Comparison of ENCODE assay signal across 8 mouse cellular contexts in the genomic region with DNA sequence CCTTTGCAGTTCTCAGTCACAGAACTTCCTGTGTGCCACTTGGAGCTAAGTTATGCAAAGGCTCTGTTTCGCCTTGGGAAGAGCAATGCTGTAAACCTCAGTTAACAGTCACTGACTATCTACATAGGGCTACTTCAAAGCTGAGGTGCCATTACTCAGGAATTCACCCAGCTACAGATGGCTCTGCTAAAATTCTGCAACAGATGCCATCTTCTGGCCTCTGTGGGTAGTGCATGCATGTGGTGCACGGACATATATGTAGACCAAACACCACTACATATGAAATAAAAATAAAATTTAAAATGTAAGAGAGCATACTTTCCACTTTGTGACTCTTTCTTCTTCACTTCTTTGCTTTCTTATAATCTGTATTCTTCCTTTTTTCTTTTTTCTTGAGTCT. TPM values are rescaled to one million over a fixed set of nuclear protein-coding genes. Genes with fewer than 3 reads are reported as not detected.
DNase-seq lines count a peak whose midpoint lies in the region; ATAC-seq and TF ChIP-seq lines count a peak whose summit lies in the region.

No protein-coding gene starts in this region.

- no peak overlapping the region for H3K4me3 ChIP-seq in midbrain, embryonic 14.5 days (replicated peaks; ENCODE audit: low read depth, low read length)
- no peak overlapping the region for H3K4me3 ChIP-seq in midbrain, embryonic 16.5 days (ENCODE audit: low read depth, low read length)
- H3K4me3 ChIP-seq in cortical plate, adult 2 months (ENCODE audit: insufficient read depth, low read length) = no peak overlapping the region
- no peak overlapping the region for H3K4me3 ChIP-seq in hindbrain, postnatal 0 days (ENCODE audit: low read length)

- 41% methylated on average over 2 of the region's 2 CpGs for WGBS in midbrain, embryonic 14.5 days
- WGBS in midbrain, embryonic 16.5 days = 35% methylated on average over 2 of the region's 2 CpGs
- 45% methylated on average over 2 of the region's 2 CpGs for WGBS in hindbrain, postnatal 0 days

- intact Hi-C loops in left cerebral cortex, postnatal 14 days (cut with DNase I) = loop anchor here (10.0 kb wide), 1 partner anchor 323 kb away; a partner anchor contains a TSS

- no peaks in the 10 kb centered on the region for H3K27me3 ChIP-seq in midbrain, embryonic 14.5 days (ENCODE audit: control insufficient read depth, insufficient read depth, low read length)
- no peaks in the 10 kb centered on the region for H3K27me3 ChIP-seq in midbrain, embryonic 16.5 days (ENCODE audit: control insufficient read depth, insufficient read depth, low read depth, low read length)
- no peaks in the 10 kb centered on the region for H3K27me3 ChIP-seq in hindbrain, postnatal 0 days (ENCODE audit: insufficient read depth, low read length)

- no peaks in the 10 kb centered on the region for H3K36me3 ChIP-seq in midbrain, embryonic 14.5 days (ENCODE audit: control insufficient read depth, insufficient read depth, low read length)
- H3K36me3 ChIP-seq in midbrain, embryonic 16.5 days (ENCODE audit: control insufficient read depth, insufficient read depth, low read length) = no peaks in the 10 kb centered on the region
- H3K36me3 ChIP-seq in hindbrain, postnatal 0 days (ENCODE audit: insufficient read depth, low read length) = no peaks in the 10 kb centered on the region

- no peak overlapping the region for H3K4me2 ChIP-seq in midbrain, embryonic 14.5 days (ENCODE audit: low read length)
- H3K4me2 ChIP-seq in midbrain, embryonic 16.5 days (ENCODE audit: low read length) = no peak overlapping the region
- H3K4me2 ChIP-seq in hindbrain, postnatal 0 days (ENCODE audit: low read depth, low read length) = no peak overlapping the region

- peak; percentile 85 for DNase-seq in midbrain, embryonic 14.5 days
- DNase-seq in hindbrain, postnatal 0 days (ENCODE audit: low spot score) = peak; percentile 80
- DNase-seq in left cerebral cortex, postnatal 14 days (ENCODE audit: low spot score in 2 of 2) = peak; percentile 72 to 82
- peak; percentile 21 for DNase-seq in ovary, postnatal 36 days (ENCODE audit: low spot score)
- peak; percentile 42 to 45 for DNase-seq in urinary bladder, postnatal 36 days (ENCODE audit: low spot score in 2 of 2)

- no peak for TF ChIP-seq POLR2A in cortical plate, adult 2 months (IDR thresholded peaks at IDR 0.05; ENCODE audit: extremely low read depth, insufficient read depth, low read length)

- H3K9me3 ChIP-seq in midbrain, embryonic 14.5 days (ENCODE audit: control insufficient read depth, low read length) = no peaks in the 10 kb centered on the region
- H3K9me3 ChIP-seq in midbrain, embryonic 16.5 days (replicated peaks; ENCODE audit: control insufficient read depth, low read length, poor library complexity, severe bottlenecking) = no peaks in the 10 kb centered on the region
- H3K9me3 ChIP-seq in hindbrain, postnatal 0 days (ENCODE audit: low read length) = no peaks in the 10 kb centered on the region

- TF ChIP-seq CTCF in cortical plate, adult 2 months (IDR thresholded peaks at IDR 0.05; ENCODE audit: extremely low read depth, insufficient read depth, low read length) = peak; percentile 71
- TF ChIP-seq CTCF in hindbrain, postnatal 0 days (IDR thresholded peaks at IDR 0.05; ENCODE audit: low read depth) = peak; percentile 80

- no peaks in the 10 kb centered on the region for H3K4me1 ChIP-seq in midbrain, embryonic 14.5 days (ENCODE audit: control insufficient read depth, insufficient read depth, low read length)
- no peaks in the 10 kb centered on the region for H3K4me1 ChIP-seq in midbrain, embryonic 16.5 days (ENCODE audit: control insufficient read depth, insufficient read depth, low read length)
- H3K4me1 ChIP-seq in cortical plate, adult 2 months (ENCODE audit: control insufficient read depth, insufficient read depth, low read length) = no peaks in the 10 kb centered on the region
- H3K4me1 ChIP-seq in hindbrain, postnatal 0 days (ENCODE audit: insufficient read depth, low read length) = no peaks in the 10 kb centered on the region

- no peak overlapping the region for H3K27ac ChIP-seq in midbrain, embryonic 14.5 days (replicated peaks; ENCODE audit: low read depth, low read length)
- no peak overlapping the region for H3K27ac ChIP-seq in midbrain, embryonic 16.5 days (ENCODE audit: low read length)
- H3K27ac ChIP-seq in cortical plate, adult 2 months (ENCODE audit: insufficient read depth, low read length) = no peak overlapping the region
- H3K27ac ChIP-seq in hindbrain, postnatal 0 days = no peak overlapping the region

- no peak for ATAC-seq in midbrain, embryonic 14.5 days (ENCODE audit: low FRiP score, low TSS enrichment)
- ATAC-seq in midbrain, embryonic 16.5 days = no peak
- ATAC-seq in activated CD4-positive, CD25-positive, alpha-beta regulatory T cell, adult 4 months = peak; percentile 57
- ATAC-seq in hindbrain, postnatal 0 days = no peak

- H3K9ac ChIP-seq in midbrain, embryonic 14.5 days (replicated peaks; ENCODE audit: low read length) = no peak overlapping the region
- no peak overlapping the region for H3K9ac ChIP-seq in midbrain, embryonic 16.5 days (ENCODE audit: low read depth, low read length)
- H3K9ac ChIP-seq in hindbrain, postnatal 0 days (replicated peaks; ENCODE audit: low read length) = no peak overlapping the region

RNA-seq across cellular contexts. Expression of a gene that starts 15.2 kb away (rescaled TPM):
- 0.11 TPM in 1 of 2 replicates, not detected in the other for polyA plus RNA-seq in midbrain, embryonic 14.5 days (2014; fragmentation: Nextera tagmentation; extraction: Ambion mirVana)
- polyA plus RNA-seq in midbrain, embryonic 16.5 days (2015; fragmentation: Nextera tagmentation; extraction: Ambion mirVana) = 0.14 and 0.29 TPM in 2 replicates
- not detected for polyA plus RNA-seq in activated CD4-positive, CD25-positive, alpha-beta regulatory T cell, adult 4 months (2017; shearing (Covaris generic))
- 0.04 TPM in 1 of 2 replicates, not detected in the other for polyA plus RNA-seq in cortical plate, adult 2 months (2012; rRNA removed)
- 1.3 and 1.4 TPM in 2 replicates for total RNA-seq in hindbrain, postnatal 0 days (2014; rRNA removed)
- polyA plus RNA-seq in hindbrain, postnatal 0 days (2015; fragmentation: Nextera tagmentation; extraction: Ambion mirVana) = 1.3 and 1.4 TPM in 2 replicates
- total RNA-seq in left cerebral cortex, postnatal 14 days (2021) = not detected

RNA-seq across cellular contexts. Expression of a gene that starts 22.5 kb away (rescaled TPM):
- not detected in 2 replicates for polyA plus RNA-seq in midbrain, embryonic 14.5 days (2014; fragmentation: Nextera tagmentation; extraction: Ambion mirVana)
- not detected in 2 replicates for polyA plus RNA-seq in midbrain, embryonic 16.5 days (2015; fragmentation: Nextera tagmentation; extraction: Ambion mirVana)
- not detected for polyA plus RNA-seq in activated CD4-positive, CD25-positive, alpha-beta regulatory T cell, adult 4 months (2017; shearing (Covaris generic))
- not detected in 2 replicates for polyA plus RNA-seq in cortical plate, adult 2 months (2012; rRNA removed)
- not detected in 2 replicates for total RNA-seq in hindbrain, postnatal 0 days (2014; rRNA removed)
- polyA plus RNA-seq in hindbrain, postnatal 0 days (2015; fragmentation: Nextera tagmentation; extraction: Ambion mirVana) = 0.23 and 0.32 TPM in 2 replicates
- not detected for total RNA-seq in left cerebral cortex, postnatal 14 days (2021)

RNA-seq across cellular contexts. Expression of a gene that starts 30.2 kb away (rescaled TPM):
- polyA plus RNA-seq in midbrain, embryonic 14.5 days (2014; fragmentation: Nextera tagmentation; extraction: Ambion mirVana) = 0.28 and 0.51 TPM in 2 replicates
- polyA plus RNA-seq in midbrain, embryonic 16.5 days (2015; fragmentation: Nextera tagmentation; extraction: Ambion mirVana) = 0.19 TPM in 2 replicates
- not detected for polyA plus RNA-seq in activated CD4-positive, CD25-positive, alpha-beta regulatory T cell, adult 4 months (2017; shearing (Covaris generic))
- polyA plus RNA-seq in cortical plate, adult 2 months (2012; rRNA removed) = 0.04 TPM in 1 of 2 replicates, not detected in the other
- 0.50 and 0.99 TPM in 2 replicates for total RNA-seq in hindbrain, postnatal 0 days (2014; rRNA removed)
- 0.50 and 0.79 TPM in 2 replicates for polyA plus RNA-seq in hindbrain, postnatal 0 days (2015; fragmentation: Nextera tagmentation; extraction: Ambion mirVana)
- total RNA-seq in left cerebral cortex, postnatal 14 days (2021) = under 1 TPM; 0.13 to 0.17 TPM

RNA-seq across cellular contexts. Expression of a gene that starts 43.3 kb away (rescaled TPM):
- polyA plus RNA-seq in midbrain, embryonic 14.5 days (2014; fragmentation: Nextera tagmentation; extraction: Ambion mirVana) = not detected in 2 replicates
- not detected in 2 replicates for polyA plus RNA-seq in midbrain, embryonic 16.5 days (2015; fragmentation: Nextera tagmentation; extraction: Ambion mirVana)
- polyA plus RNA-seq in activated CD4-positive, CD25-positive, alpha-beta regulatory T cell, adult 4 months (2017; shearing (Covaris generic)) = under 1 TPM in 1 of 2 experiments, not detected in 1; 0.21 TPM
- not detected in 2 replicates for polyA plus RNA-seq in cortical plate, adult 2 months (2012; rRNA removed)
- total RNA-seq in hindbrain, postnatal 0 days (2014; rRNA removed) = 0.40 and 0.89 TPM in 2 replicates
- polyA plus RNA-seq in hindbrain, postnatal 0 days (2015; fragmentation: Nextera tagmentation; extraction: Ambion mirVana) = 0.34 and 0.35 TPM in 2 replicates
- total RNA-seq in left cerebral cortex, postnatal 14 days (2021) = not detected

Comparison
In these comparisons a context has a peak if more than half of its experiments do, and no peak if none do; other contexts are left out.
1. DNase-seq: peak in every context shown above with its lines; median percentile 85 in midbrain, embryonic 14.5 days; 80 in hindbrain, postnatal 0 days; 77 in left cerebral cortex, postnatal 14 days; 44 in urinary bladder, postnatal 36 days; 21 in ovary, postnatal 36 days.